Mouse (Mus musculus): ENCODE results near the gene Arhgap28. TPM values are rescaled to one million over a fixed set of nuclear protein-coding genes. Genes with fewer than 3 reads are reported as not detected.

The Arhgap28 gene
- polyA plus RNA-seq, 1 experiment from 2014 or later, result 70.4 TPM

GRCm38 (mm10) chr17:67957603-67958002, 46.3 kb downstream of the Arhgap28 start:
- peak overlapping the region; percentile 72; the same call in 1 of the 2 replicates for H3K27ac ChIP-seq (ENCODE audit: low read depth)
- H3K4me2 ChIP-seq, result no peak overlapping the region
- H3K9me3 ChIP-seq (ENCODE audit: low read depth, low read length), result no peaks in the 10 kb centered on the region
- H3K9ac ChIP-seq, result no peak overlapping the region
- no peak overlapping the region for H3K4me3 ChIP-seq (ENCODE audit: low read depth, low read length)
- peaks cover 50% of the 10 kb centered on the region for H3K4me1 ChIP-seq (ENCODE audit: insufficient read depth)
- DNase-seq (no peak), ATAC-seq (ENCODE audit: insufficient read depth) (no peak)
- 0 out of 2 replicates have a peak, but pooled peaks cover 4% of the 10 kb centered on the region for H3K36me3 ChIP-seq (ENCODE audit: insufficient read depth)
- WGBS, result 54% methylated on average over 1 of the region's 1 CpGs
- no peak for TF ChIP-seq CTCF (IDR thresholded peaks at IDR 0.05; ENCODE audit: low read depth)
- H3K27me3 ChIP-seq (ENCODE audit: insufficient read depth, low read length), result no peaks in the 10 kb centered on the region

- WGBS, result 20% methylated on average over 10 of the region's 10 CpGs
- ATAC-seq (ENCODE audit: insufficient read depth), result peak; percentile 47
- Histone ChIP-seq H3K27me3 (ENCODE audit: insufficient read depth, low read length) (no peaks in the 10 kb centered on the region), H3K9ac (no peak overlapping the region), H3K4me2 (no peak overlapping the region; the same call in none of the 2 replicates), H3K4me3 (ENCODE audit: low read depth, low read length) (no peak overlapping the region), H3K27ac (ENCODE audit: low read depth) (peak overlapping the region; percentile 72), H3K36me3 (ENCODE audit: insufficient read depth) (0 out of 2 replicates have a peak, but pooled peaks cover 4% of the 10 kb centered on the region), H3K4me1 (ENCODE audit: insufficient read depth) (peaks cover 57% of the 10 kb centered on the region), H3K9me3 (ENCODE audit: low read depth, low read length) (no peaks in the 10 kb centered on the region)
- DNase-seq, result peak; percentile 64
- TF ChIP-seq CTCF (IDR thresholded peaks at IDR 0.05; ENCODE audit: low read depth), result no peak
Observed at GRCm38 (mm10) chr17:67955876-67956690, 47.8 kb downstream of the Arhgap28 start.

- Histone ChIP-seq H3K9ac (no peak overlapping the region), H3K27ac (ENCODE audit: low read depth) (no peak overlapping the region), H3K9me3 (ENCODE audit: low read depth, low read length) (no peaks in the 10 kb centered on the region), H3K4me3 (ENCODE audit: low read depth, low read length) (peak overlapping the region; percentile 2; the same call in 1 of the 2 replicates), H3K4me2 (peak overlapping the region; percentile 35; the same call in 1 of the 2 replicates), H3K4me1 (ENCODE audit: insufficient read depth) (peaks cover 68% of the 10 kb centered on the region), H3K36me3 (ENCODE audit: insufficient read depth) (0 out of 2 replicates have a peak, but pooled peaks cover under 1% of the 10 kb centered on the region), H3K27me3 (ENCODE audit: insufficient read depth, low read length) (no peaks in the 10 kb centered on the region)
- 45% methylated on average over 5 of the region's 5 CpGs for WGBS
- ATAC-seq (ENCODE audit: insufficient read depth) (no peak), DNase-seq (peak; percentile 62)
- no peak for TF ChIP-seq CTCF (IDR thresholded peaks at IDR 0.05; ENCODE audit: low read depth)
Observed at GRCm38 (mm10) chr17:67954961-67955360, 49.0 kb downstream of the Arhgap28 start.

GRCm38 (mm10) chr17:67950523-67951213, 53.3 kb downstream of the Arhgap28 start:
- Histone ChIP-seq H3K27ac (ENCODE audit: low read depth) (peak overlapping the region; percentile 89), H3K4me2 (peak overlapping the region; percentile 60), H3K9ac (peak overlapping the region; percentile 53), H3K27me3 (ENCODE audit: insufficient read depth, low read length) (no peaks in the 10 kb centered on the region), H3K4me1 (ENCODE audit: insufficient read depth) (peaks cover 59% of the 10 kb centered on the region), H3K4me3 (ENCODE audit: low read depth, low read length) (peak overlapping the region; percentile 35), H3K36me3 (ENCODE audit: insufficient read depth) (no peaks in the 10 kb centered on the region), H3K9me3 (ENCODE audit: low read depth, low read length) (no peaks in the 10 kb centered on the region)
- 19% methylated on average over 11 of the region's 11 CpGs for WGBS
- DNase-seq (peak; percentile 74), ATAC-seq (ENCODE audit: insufficient read depth) (peak; percentile 25; the same call in 1 of the 2 replicates)
- no peak for TF ChIP-seq CTCF (IDR thresholded peaks at IDR 0.05; ENCODE audit: low read depth)

- Histone ChIP-seq H3K9me3 (ENCODE audit: low read depth, low read length) (no peaks in the 10 kb centered on the region), H3K4me1 (ENCODE audit: insufficient read depth) (peaks cover 43% of the 10 kb centered on the region), H3K9ac (no peak overlapping the region), H3K4me2 (0 out of 2 replicates have a peak overlapping the region, but pooled peaks have one; percentile 21), H3K4me3 (ENCODE audit: low read depth, low read length) (no peak overlapping the region), H3K27me3 (ENCODE audit: insufficient read depth, low read length) (no peaks in the 10 kb centered on the region), H3K27ac (ENCODE audit: low read depth) (no peak overlapping the region), H3K36me3 (ENCODE audit: insufficient read depth) (no peaks in the 10 kb centered on the region)
- TF ChIP-seq CTCF (IDR thresholded peaks at IDR 0.05; ENCODE audit: low read depth), result 0 out of 2 replicates have a peak, but pooled peaks have one; percentile 13
- 33% methylated on average over 5 of the region's 5 CpGs for WGBS
- DNase-seq (peak; percentile 43), ATAC-seq (ENCODE audit: insufficient read depth) (no peak)
Observed at GRCm38 (mm10) chr17:67948601-67949000, 55.3 kb downstream of the Arhgap28 start.

- H3K36me3 ChIP-seq (ENCODE audit: insufficient read depth), result no peaks in the 10 kb centered on the region
- ATAC-seq (ENCODE audit: insufficient read depth) (no peak), DNase-seq (peak; percentile 38)
- no peaks in the 10 kb centered on the region for H3K9me3 ChIP-seq (ENCODE audit: low read depth, low read length)
- WGBS, result 19% methylated on average over 7 of the region's 7 CpGs
- H3K9ac ChIP-seq, result no peak overlapping the region
- H3K4me2 ChIP-seq, result no peak overlapping the region; the same call in 1 of the 2 replicates
- peaks cover 19% of the 10 kb centered on the region for H3K4me1 ChIP-seq (ENCODE audit: insufficient read depth)
- no peak for TF ChIP-seq CTCF (IDR thresholded peaks at IDR 0.05; ENCODE audit: low read depth)
- H3K27ac ChIP-seq (ENCODE audit: low read depth), result peak overlapping the region; percentile 50; the same call in 1 of the 2 replicates
- H3K4me3 ChIP-seq (ENCODE audit: low read depth, low read length), result no peak overlapping the region
- H3K27me3 ChIP-seq (ENCODE audit: insufficient read depth, low read length), result no peaks in the 10 kb centered on the region
Observed at GRCm38 (mm10) chr17:67945453-67945852, 58.5 kb downstream of the Arhgap28 start.

GRCm38 (mm10) chr17:67944256-67944655, 59.7 kb downstream of the Arhgap28 start:
- Histone ChIP-seq H3K4me3 (ENCODE audit: low read depth, low read length) (no peak overlapping the region), H3K9me3 (ENCODE audit: low read depth, low read length) (no peaks in the 10 kb centered on the region), H3K27me3 (ENCODE audit: insufficient read depth, low read length) (no peaks in the 10 kb centered on the region), H3K4me2 (no peak overlapping the region), H3K27ac (ENCODE audit: low read depth) (no peak overlapping the region), H3K4me1 (ENCODE audit: insufficient read depth) (peaks cover 9% of the 10 kb centered on the region), H3K36me3 (ENCODE audit: insufficient read depth) (no peaks in the 10 kb centered on the region), H3K9ac (no peak overlapping the region)
- WGBS, result 78% methylated on average over 7 of the region's 7 CpGs
- ATAC-seq (ENCODE audit: insufficient read depth) (no peak), DNase-seq (no peak)
- TF ChIP-seq CTCF (IDR thresholded peaks at IDR 0.05; ENCODE audit: low read depth), result no peak
